Mouse (Mus musculus) adrenal gland, adult 10 weeks (tissue): Measurements from ENCODE around the gene Ipo8. TPM values are rescaled to one million over a fixed set of nuclear protein-coding genes. Genes with fewer than 3 reads are reported as not detected.

ENCODE experiments used
- polyA plus RNA-seq: library from polyadenylated mRNA; stranded (reverse); fragments of 350-450 nt; fragmentation: Illumina TruSeq; extraction: RNeasy Lipid Tissue Mini Kit (QIAGEN cat#74804); gene quantifications from one replicate; pipeline ENCODE4 v1.2.3, GENCODE M21; 2014; ENCODE audit warnings: low read depth, low replicate concordance

The Ipo8 gene
- polyA plus RNA-seq, result 91.2 TPM

GRCm38 (mm10) chr6:148830748-148831727, at the start of gene Ipo8:
Gene Ipo8 (minus strand): TSS chr6:148831467.

Other genes with a start within 250 kb of the Ipo8 start
- gene Caprin2, start 64.8 kb upstream of the Ipo8 start, polyA plus RNA-seq, result 24.3 TPM
- 50.1 TPM for gene Sinhcaf, start 115.0 kb upstream of the Ipo8 start, polyA plus RNA-seq